Mouse (Mus musculus) bone marrow macrophage, adult 2 months (primary cell): Measurements from ENCODE around the gene 4930469K13Rik.
A peak's percentile ranks its signal among the peaks of the same experiment; 100 is the strongest.

Experiments
- CTCF ChIP-seq: IDR thresholded peaks from 2 replicates; pipeline ENCODE4 v1.5.1; 2012; ENCODE audit warnings: low read depth, mild to moderate bottlenecking, low read length, moderate library complexity
- POLR2A ChIP-seq: IDR thresholded peaks from 2 replicates; pipeline ENCODE4 v1.6.1; 2012; ENCODE audit warnings: mild to moderate bottlenecking, low read depth, low read length, borderline replicate concordance

DNA sequence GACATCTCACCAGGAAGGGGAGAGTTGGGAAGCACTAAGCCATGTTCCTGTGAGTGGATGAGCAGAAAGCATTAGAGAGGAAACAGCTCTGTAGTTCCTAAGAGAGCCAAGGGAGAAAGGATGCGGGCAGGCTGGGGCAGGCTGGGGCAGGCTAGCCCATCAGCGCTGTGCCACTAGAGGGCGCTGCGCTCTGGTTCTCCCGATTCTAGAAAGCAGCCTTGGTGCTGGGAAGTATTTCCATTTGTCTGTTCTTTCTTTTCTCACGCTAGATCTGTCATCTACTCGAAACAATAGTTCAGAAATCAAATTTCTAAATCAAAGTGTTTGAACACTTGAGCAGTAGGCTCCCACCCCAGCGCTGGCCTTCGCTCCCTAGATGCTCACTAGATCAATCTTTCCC, 164.1 kb downstream of the 4930469K13Rik start:
- no peak for TF ChIP-seq POLR2A
- peak; percentile 35; the same call in 1 of the 2 replicates for TF ChIP-seq CTCF
